Mouse (Mus musculus): ENCODE measurements at regions not wholly inside any gene's neighbourhood (a gene's known extent, or its start where the extent isn't known, plus 50 kb on each side); places are given as distances from the start of the nearest gene placed in this dataset.
A peak's percentile ranks its signal among the peaks of the same experiment; 100 is the strongest.

- Histone ChIP-seq H3K4me1 (ENCODE audit: control insufficient read depth in 1 of 2, insufficient read depth in 2 of 2) (peaks cover 6 to 22% of the 10 kb centered on the region in 2 experiments; a peak in 2 of 4 replicates), H3K36me3 (replicated peaks in 1 of 2; ENCODE audit: control insufficient read depth in 1 of 2, insufficient read depth in 1 of 2, low read length in 1 of 2) (no peaks in the 10 kb centered on the region), H3K9me3 (replicated peaks; ENCODE audit: low read length) (no peaks in the 10 kb centered on the region), H3K4me3 (replicated peaks in 1 of 3; ENCODE audit: low read depth in 2 of 3, low read length in 2 of 3, poor library complexity in 1 of 3) (no peak overlapping the region), H3K27me3 (replicated peaks) (no peaks in the 10 kb centered on the region), H3K79me2 (replicated peaks; ENCODE audit: control insufficient read depth, extremely low read depth, insufficient read depth, poor library complexity, severe bottlenecking) (no peaks in the 10 kb centered on the region), H3K4me2 (ENCODE audit: insufficient read depth, low read depth, poor library complexity, severe bottlenecking) (peak overlapping the region; percentile 83), H3K27ac (ENCODE audit: insufficient read depth, low read depth) (no peak overlapping the region), H3K9ac (ENCODE audit: insufficient read depth, low read depth) (no peak overlapping the region)
- in situ Hi-C loops (cut with MboI; ENCODE audit: low pct_ligation_motif_present, low pct_unique_long_range_greater_than_20kb, low sequenced_read_pairs) (no loop called here), dilution Hi-C loops (cut with MboI; ENCODE audit: extremely low pct_ligation_motif_present, extremely low pct_unique_long_range_greater_than_20kb, low sequenced_read_pairs) (no loop called here)
- no peak for DNase-seq (ENCODE audit: extremely low read depth)
- no peak for TF ChIP-seq CTCF (conservative IDR thresholded peaks at IDR 0.05 in 1 of 2, IDR thresholded peaks at IDR 0.05 in 1 of 2; ENCODE audit: low read depth in 2 of 2, low read length in 2 of 2)
- TF ChIP-seq ZKSCAN1 (IDR thresholded peaks at IDR 0.05; ENCODE audit: borderline replicate concordance, low read depth, low read length), result no peak
- no peak for TF ChIP-seq POLR2A (IDR thresholded peaks at IDR 0.05; ENCODE audit: low read depth, low read length)
- no peak for TF ChIP-seq MEF2A (IDR thresholded peaks at IDR 0.05; ENCODE audit: borderline replicate concordance, low read depth, low read length)
Measured at GRCm38 (mm10) chr2:74130141-74130588, 219.0 kb upstream of the Atp5g3 start.

GRCm38 (mm10) chr2:74128782-74129538 lies 217.8 kb upstream of the Atp5g3 start:
- Histone ChIP-seq H3K9ac (ENCODE audit: insufficient read depth, low read depth) (no peak overlapping the region), H3K4me2 (ENCODE audit: insufficient read depth, low read depth, poor library complexity, severe bottlenecking) (peak overlapping the region; percentile 70; the same call in 1 of the 2 replicates), H3K4me1 (ENCODE audit: control insufficient read depth in 1 of 2, insufficient read depth in 2 of 2) (peaks cover 6 to 27% of the 10 kb centered on the region in 2 experiments; a peak in 2 of 4 replicates), H3K36me3 (replicated peaks in 1 of 2; ENCODE audit: control insufficient read depth in 1 of 2, insufficient read depth in 1 of 2, low read length in 1 of 2) (no peaks in the 10 kb centered on the region), H3K4me3 (replicated peaks in 1 of 3; ENCODE audit: low read depth in 2 of 3, low read length in 2 of 3, poor library complexity in 1 of 3) (no peak overlapping the region), H3K27ac (ENCODE audit: insufficient read depth, low read depth) (no peak overlapping the region), H3K27me3 (replicated peaks) (no peaks in the 10 kb centered on the region), H3K9me3 (replicated peaks; ENCODE audit: low read length) (no peaks in the 10 kb centered on the region), H3K79me2 (replicated peaks; ENCODE audit: control insufficient read depth, extremely low read depth, insufficient read depth, poor library complexity, severe bottlenecking) (no peaks in the 10 kb centered on the region)
- in situ Hi-C loops (cut with MboI; ENCODE audit: low pct_ligation_motif_present, low pct_unique_long_range_greater_than_20kb, low sequenced_read_pairs), result no loop called here
- dilution Hi-C loops (cut with MboI; ENCODE audit: extremely low pct_ligation_motif_present, extremely low pct_unique_long_range_greater_than_20kb, low sequenced_read_pairs), result no loop called here
- no peak for DNase-seq (ENCODE audit: extremely low read depth)
- TF ChIP-seq USF2 (conservative IDR thresholded peaks at IDR 0.05; ENCODE audit: low read depth, low read length) (no peak), ZKSCAN1 (IDR thresholded peaks at IDR 0.05; ENCODE audit: borderline replicate concordance, low read depth, low read length) (no peak), E2F4 (IDR thresholded peaks at IDR 0.05; ENCODE audit: insufficient replicate concordance, low read depth, low read length) (no peak), MAX (IDR thresholded peaks at IDR 0.05; ENCODE audit: low read length) (no peak), TBP (conservative IDR thresholded peaks at IDR 0.05; ENCODE audit: low read depth, low read length) (no peak), RCOR1 (conservative IDR thresholded peaks at IDR 0.05; ENCODE audit: low read depth, low read length) (no peak), USF1 (IDR thresholded peaks at IDR 0.05; ENCODE audit: low read depth, low read length) (no peak), JUND (conservative IDR thresholded peaks at IDR 0.05; ENCODE audit: low read depth, low read length) (no peak)

- dilution Hi-C loops (cut with MboI; ENCODE audit: extremely low pct_ligation_motif_present, extremely low pct_unique_long_range_greater_than_20kb, low sequenced_read_pairs) (no loop called here), in situ Hi-C loops (cut with MboI; ENCODE audit: low pct_ligation_motif_present, low pct_unique_long_range_greater_than_20kb, low sequenced_read_pairs) (no loop called here)
Measured at GRCm38 (mm10) chr2:74127136-74127535, 216.0 kb upstream of the Atp5g3 start.

More at GRCm38 (mm10) chr2:74127136-74127535, 216.0 kb upstream of the Atp5g3 start:
- Histone ChIP-seq H3K4me3 (replicated peaks in 1 of 3; ENCODE audit: low read depth in 2 of 3, low read length in 2 of 3, poor library complexity in 1 of 3) (no peak overlapping the region), H3K27ac (ENCODE audit: insufficient read depth, low read depth) (no peak overlapping the region), H3K4me2 (ENCODE audit: insufficient read depth, low read depth, poor library complexity, severe bottlenecking) (no peak overlapping the region), H3K9ac (ENCODE audit: insufficient read depth, low read depth) (no peak overlapping the region), H3K79me2 (replicated peaks; ENCODE audit: control insufficient read depth, extremely low read depth, insufficient read depth, poor library complexity, severe bottlenecking) (no peaks in the 10 kb centered on the region), H3K9me3 (replicated peaks; ENCODE audit: low read length) (no peaks in the 10 kb centered on the region), H3K4me1 (ENCODE audit: control insufficient read depth in 1 of 2, insufficient read depth in 2 of 2) (peaks cover 18 to 45% of the 10 kb centered on the region in 2 experiments), H3K27me3 (replicated peaks) (no peaks in the 10 kb centered on the region), H3K36me3 (replicated peaks in 1 of 2; ENCODE audit: control insufficient read depth in 1 of 2, insufficient read depth in 1 of 2, low read length in 1 of 2) (no peaks in the 10 kb centered on the region)
- DNase-seq (ENCODE audit: extremely low read depth), result no peak
- TF ChIP-seq KAT2A (IDR thresholded peaks at IDR 0.05; ENCODE audit: insufficient replicate concordance, low read length) (no peak), MXI1 (IDR thresholded peaks at IDR 0.05; ENCODE audit: low read depth, low read length) (no peak), MAX (IDR thresholded peaks at IDR 0.05; ENCODE audit: low read length) (no peak), GABPA (IDR thresholded peaks at IDR 0.05; ENCODE audit: insufficient replicate concordance, low read depth, low read length) (no peak), MAFK (IDR thresholded peaks at IDR 0.05; ENCODE audit: insufficient replicate concordance, low read length) (no peak), ZC3H11A (IDR thresholded peaks at IDR 0.05; ENCODE audit: low read depth, low read length) (no peak)
